Mouse (Mus musculus) lung, postnatal 36 days (tissue): ENCODE data around the gene Galnt6.

Experiments
- DNase-seq: peaks from one replicate; pipeline ENCODE4 v3.0.0; 2022; ENCODE audit warnings: mixed read lengths

Gene Galnt6

DNA sequence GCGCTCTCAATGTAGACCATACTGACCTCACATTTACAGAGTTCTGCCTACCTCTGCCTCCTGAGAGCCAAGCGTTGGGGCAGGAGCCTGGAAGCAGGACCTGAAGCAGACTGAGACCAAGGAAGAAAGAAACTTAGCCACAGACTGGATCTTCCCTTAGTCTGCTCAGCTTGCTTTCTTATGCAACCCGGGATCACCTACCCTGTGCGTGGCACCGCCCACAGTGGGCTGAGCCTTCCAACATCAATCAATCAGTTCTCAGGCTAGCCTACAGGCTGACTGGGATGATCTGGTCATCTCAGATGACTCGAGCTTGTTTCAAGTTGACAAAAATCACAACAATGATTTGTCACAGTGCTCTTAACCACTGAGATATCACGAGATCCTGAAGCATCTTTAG, 24.9 kb upstream of the Galnt6 start:
- DNase-seq, result peak; percentile 64

DNA sequence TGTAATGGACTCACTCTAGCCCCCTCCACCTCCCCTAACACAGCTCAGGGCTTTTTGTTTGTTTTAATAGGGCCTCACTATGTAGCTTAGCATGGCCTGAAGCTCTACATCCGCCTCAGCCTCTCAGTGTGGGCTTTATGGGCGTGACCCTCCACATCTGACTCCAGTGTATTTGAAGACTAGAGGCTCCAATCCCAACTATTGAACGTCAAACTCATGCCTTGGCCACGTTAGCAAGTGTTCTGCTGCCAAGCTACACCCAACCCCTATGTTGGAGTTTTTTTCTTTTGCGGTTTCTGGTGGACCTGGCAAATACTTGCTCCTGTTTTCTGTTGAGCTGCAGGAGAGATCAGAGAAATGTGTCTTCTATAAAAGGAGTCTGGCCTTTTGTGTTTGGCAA, 23.9 kb upstream of the Galnt6 start:
- DNase-seq, result no peak

DNA sequence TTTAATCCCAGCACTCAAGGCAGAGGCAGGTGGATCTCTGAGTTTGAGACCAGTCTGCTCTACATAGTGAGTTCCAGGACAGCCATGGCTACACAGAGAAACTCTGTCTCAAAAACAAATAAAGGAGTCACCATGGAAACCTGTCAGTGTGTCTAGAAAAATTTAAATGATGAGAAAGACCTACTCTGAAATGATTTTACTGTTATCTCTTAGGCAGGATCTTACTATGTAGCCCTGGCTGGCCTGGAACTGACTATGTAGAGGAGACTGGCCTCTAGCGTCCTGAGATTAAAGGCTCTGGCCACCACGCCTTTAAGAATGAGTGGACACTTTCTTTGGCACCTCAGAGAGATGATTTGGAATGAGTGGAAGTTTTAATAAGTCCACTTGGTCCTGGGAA, 23.3 kb upstream of the Galnt6 start:
- no peak for DNase-seq

DNA sequence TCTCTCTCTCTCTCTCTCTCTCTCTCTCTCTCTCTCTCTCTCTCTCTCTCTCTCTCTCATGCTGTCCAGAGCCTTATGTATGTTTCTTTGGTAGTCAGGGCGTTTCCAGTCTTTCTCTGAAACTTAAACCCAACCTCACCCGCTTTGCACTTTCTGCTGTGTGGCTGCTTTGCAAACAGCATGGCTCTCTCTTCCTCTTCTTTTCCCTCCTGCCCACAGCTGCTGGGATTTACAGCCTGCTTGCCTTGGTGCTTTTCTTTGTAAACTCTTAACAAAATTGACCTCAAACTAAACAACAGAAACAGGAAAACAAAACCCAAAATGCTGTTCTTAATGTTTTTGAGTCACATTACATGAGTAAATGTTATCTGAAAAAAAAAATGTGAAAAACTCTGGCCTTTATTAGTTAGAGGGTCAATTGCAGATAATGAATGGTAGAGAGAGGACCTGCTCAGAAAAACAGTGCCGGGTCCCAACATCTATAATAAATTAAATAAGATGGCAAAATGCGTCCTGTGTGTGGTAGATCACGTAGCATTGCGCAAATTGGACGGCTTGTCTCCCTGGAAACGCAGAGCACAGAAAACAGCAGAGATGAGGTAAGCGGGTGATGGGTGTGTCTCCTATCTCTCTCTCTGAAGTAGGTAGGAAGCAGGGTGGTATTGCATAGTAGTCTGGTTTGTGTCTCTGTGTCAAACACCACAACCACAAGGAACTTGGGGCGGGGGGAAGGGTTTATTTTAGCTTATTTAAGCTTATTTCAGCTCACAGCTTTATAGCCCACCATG, 20.8 kb upstream of the Galnt6 start:
- DNase-seq, result peak; percentile 78

DNA sequence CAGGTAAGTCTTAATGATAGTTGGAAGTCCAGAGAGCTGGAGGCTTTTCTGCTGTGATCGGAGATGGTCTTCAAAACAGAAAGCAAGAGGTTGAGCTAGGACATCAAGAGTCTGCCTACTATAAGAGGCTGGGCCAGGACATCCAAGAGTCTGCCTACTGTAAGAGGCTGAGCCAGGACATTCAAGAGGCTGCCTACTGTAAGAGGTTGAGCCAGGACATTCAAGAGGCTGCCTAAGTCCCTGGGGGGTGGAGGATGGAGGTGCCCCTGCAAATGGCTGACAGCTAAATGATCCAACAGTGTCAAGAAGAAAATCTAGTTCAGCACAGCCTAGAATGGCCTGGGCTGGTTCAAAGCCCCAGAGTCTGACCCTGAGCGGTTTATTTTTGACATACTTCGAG, 19.4 kb upstream of the Galnt6 start:
- no peak for DNase-seq

DNA sequence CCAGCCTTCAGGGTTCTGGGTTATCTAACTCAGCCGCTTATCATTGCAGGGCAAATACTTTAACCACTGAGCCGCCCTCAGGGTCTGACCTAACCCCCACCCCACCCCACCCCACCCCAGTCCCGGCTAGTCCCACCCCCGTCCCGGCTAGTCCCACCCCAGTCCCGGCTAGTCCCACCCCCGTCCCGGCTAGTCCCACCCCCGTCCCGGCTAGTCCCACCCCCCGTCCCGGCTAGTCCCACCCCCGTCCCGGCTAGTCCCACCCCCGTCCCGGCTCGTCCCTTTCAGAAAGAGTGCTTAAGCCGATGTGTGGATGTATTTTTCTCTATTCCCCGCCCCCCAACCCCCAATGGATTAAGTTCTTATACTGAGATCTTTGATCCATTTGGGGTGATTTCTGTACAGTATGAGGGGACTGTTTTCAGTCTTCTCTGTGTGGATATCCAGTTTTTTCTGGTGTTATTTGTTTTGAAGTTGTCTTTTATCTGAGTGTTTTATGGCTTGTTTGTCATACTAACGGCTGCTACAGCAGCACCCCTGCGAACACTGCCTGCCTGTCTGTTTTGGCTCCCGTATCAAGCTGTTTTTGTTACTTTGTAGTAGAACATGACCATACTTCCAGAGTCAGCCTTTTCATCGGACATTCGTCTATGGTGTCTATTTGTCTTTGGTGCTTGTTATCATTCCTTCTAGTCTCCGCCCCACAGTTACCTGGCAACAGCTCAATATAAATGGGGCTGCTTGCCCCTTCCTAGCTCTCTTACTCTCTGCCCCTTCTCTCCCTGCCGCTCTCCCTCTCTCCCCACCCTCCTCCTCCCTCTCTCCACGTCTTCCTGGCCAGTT, 18.2 kb upstream of the Galnt6 start:
- DNase-seq, result no peak

DNA sequence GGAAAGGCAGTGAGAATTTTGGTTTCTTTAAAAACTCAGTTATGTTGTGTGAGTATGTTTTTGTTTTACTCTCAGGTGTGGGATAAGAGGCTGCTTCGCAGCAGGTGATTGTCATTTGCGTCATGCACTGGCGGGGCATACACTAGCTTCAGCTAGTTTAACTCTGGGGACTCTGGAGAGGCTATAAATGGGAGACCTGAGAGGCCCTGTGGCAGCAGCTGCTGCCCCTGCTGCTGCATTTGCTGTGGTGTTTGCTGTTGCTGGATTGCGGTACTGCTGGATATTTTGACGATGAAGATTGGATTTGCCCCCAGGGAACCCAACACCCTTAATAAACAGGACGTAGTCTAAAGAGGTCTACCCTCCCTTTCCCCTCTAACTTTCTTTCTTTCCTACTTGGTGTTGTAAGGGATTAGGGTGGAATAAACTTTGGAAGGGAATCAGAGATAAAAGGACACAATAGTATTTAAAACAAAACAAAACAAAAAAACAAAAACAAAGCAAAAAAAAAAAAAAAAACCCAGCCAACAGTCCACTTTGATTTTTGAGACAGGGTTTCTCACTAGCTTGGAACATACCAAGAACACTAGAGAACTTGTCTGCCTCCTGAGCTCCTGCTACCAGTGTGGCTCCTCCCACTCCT, 17.4 kb upstream of the Galnt6 start:
- peak; percentile 66 for DNase-seq

DNA sequence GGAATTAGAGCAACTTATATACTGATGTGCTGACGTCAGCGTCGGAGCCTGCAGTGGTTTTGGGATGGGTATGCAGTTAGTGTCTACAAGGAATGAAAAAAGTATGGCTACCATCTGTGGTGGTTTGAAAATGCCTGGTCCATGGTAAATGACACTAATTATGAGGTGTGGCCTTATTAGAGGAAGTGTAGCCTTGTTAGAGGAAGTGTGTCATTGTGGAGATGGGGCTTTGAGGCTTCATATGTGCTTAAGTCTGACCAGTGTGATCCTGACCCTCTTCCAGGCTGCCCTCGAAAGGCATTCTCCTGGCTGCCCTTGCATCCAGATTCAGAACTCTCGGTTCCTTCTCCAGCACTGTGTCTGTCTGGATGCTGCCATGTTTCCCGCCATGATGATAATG, 14.1 kb upstream of the Galnt6 start:
- no peak for DNase-seq

DNA sequence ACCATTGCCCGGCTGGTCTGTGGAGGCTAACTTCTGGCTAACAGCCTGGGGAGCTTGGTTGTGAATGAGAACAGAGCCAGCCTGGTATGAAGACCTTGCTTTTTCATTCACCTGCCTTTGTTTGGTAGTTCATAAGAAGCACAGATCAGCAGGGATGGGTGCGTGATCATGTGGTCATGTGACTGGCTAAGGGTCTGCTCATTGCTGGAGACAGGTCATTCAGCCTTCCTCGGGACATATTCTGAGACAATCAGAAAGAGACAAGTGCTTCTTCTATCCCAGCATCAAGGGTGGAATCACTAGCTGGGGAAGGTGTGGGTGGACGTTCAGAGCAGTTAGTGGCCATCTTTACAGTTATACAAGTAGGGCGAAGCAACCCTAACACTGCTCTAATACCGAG, 10.3 kb upstream of the Galnt6 start:
- no peak for DNase-seq

DNA sequence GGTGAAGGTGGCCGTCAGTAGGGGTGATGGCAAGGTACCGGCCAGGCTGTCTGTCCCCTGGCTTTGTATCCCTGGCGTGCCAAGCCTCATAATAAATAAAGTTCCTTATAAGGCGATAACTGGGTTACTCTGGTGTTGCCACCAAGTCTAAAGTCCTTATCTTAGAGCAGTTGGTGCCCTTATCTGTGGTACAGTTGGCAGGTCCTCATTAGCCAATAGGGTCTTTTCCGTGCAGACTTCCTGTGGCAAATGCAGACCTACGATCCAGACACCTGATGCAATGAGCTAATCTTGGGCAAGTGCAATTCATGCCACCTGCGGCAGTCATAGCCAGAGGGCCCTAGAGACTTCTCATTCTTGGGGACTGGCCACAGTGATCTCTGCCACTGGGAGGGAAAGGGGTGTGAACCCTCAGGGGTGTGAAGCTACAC, 9.2 kb upstream of the Galnt6 start:
- DNase-seq, result no peak

DNA sequence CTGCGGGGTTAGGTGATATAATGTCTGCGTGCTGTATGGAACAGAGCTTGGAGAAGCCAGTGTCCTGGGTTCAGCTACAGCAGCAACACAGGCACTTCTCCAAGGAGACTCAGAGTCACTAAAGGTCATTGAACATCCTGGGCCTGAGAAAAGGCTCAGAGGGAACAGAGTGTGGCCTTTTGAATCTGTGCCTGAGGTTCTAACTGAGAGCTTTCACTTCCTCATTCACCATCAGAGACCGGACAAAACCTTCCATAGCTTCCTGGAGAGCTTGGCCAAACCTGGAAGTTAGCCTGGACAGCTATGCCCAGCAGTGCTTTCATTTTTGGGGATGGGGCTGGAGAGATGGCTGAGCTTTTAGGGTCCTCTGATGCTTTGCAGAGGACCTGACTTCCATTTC, 8.5 kb upstream of the Galnt6 start:
- DNase-seq, result no peak

DNA sequence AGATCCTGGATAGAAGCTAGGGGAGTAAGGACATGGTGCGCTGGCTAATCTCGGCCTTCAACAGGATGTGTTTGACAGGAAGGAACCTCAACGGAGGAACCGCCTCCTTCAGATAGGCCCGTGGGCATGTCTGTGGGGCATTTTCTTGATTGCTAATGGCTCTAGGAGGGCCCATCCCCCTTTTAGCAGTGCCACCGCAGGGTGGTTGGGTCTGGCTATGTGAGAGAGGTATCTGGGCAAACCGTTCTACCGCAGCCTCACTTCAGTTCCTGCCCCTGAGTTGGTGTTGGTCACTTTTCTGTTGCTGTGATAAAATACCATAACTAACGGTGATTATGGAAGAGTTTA, 6.8 kb upstream of the Galnt6 start:
- no peak for DNase-seq

DNA sequence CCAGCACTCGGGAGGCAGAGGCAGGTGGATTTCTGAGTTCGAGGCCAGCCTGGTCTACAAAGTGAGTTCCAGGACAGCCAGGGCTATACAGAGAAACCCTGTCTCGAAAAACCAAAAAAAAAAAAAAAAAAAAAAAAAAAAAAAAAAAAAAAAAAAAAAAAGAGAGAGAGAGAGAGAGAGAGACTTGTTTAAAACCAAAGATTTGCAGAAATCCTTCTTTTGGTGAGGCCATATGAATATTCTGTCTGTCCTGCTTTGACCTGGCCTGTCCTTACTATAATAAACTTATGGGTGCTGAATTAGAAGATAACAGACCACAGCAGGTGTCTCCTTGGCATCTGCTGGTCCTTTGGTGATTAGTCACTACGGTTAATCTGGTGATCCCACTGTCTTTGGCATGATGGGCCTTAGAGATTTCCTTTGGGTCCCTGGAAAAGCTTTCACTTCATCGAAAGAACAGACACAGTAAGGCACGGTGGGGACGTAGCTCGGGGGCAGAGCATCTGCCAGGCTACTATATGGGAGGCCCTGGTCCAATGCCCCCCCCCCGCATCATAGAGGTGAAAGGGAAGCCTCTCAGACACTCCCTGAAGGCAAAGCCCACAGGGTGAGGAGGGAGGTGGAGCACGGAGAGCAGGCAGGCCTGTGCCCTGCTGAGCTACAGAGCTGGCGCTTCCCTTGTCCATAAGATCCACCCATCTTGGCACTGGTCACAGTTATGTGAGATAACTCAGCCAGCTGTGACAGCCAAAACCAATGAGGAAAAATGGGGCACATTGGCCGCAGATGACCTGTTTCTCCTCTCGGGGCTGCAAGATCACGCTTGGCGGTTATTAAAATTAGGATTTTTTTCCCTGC, 6.1 kb upstream of the Galnt6 start:
- no peak for DNase-seq

DNA sequence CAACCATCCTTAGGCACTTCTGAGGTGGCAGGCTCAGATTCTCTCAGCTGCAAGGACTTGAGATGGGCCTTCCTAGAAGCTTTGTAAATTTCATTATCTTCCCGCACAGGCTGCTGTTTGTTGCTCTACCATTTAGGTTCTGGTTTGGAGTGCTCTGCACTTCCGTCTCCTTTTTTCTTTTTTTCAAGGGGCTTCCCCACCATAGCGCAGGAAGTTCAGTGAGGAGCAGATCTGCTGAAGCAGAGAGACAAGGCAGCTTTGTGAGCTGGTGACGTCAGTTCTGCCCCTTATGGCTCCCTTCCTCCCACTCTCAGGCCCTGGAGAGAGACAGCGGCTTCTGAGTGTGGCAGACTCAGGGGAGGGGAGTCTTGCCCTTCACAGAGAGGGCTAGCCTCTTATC, 3.4 kb upstream of the Galnt6 start:
- DNase-seq, result peak; percentile 43

DNA sequence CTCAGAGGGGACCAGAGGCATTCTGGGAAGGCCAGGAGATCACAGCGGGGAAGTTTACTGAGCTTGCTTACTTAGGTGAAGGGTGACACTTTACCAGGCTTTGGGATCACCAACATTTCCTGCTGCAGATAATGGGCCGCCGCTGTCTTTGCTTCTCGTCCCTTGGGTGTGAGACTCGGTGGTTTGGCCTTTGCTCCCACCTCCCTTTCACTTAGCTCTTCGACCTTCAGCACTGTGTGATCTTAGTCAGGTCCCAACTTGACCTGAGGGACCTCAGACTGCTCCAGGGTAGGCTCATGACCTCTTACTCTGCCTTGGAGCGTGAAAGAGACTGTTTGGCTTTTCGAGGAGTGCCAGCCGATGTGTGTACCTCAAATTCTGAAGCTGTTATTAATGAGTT, 1.9 kb upstream of the Galnt6 start:
- no peak for DNase-seq

DNA sequence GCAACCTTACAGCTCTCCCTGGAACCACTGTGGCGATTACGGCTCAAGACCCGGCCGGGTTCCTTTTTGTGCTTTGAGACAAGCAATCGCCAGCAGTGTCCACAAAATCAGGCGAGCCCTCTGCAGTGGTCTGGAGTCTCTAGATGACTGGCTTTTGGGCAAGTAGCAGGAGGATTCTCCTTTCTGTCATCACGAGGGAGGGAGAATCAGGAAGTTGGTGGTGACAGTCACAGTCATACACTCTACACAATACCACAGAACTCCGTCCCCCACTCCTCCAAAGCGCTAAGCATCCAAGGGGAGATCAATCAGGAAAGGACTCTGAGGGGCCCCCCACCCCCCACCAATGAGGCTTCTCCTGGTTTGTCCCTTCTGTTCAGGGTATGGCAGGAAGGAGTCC, 590 bp downstream of the Galnt6 start:
- DNase-seq, result no peak

DNA sequence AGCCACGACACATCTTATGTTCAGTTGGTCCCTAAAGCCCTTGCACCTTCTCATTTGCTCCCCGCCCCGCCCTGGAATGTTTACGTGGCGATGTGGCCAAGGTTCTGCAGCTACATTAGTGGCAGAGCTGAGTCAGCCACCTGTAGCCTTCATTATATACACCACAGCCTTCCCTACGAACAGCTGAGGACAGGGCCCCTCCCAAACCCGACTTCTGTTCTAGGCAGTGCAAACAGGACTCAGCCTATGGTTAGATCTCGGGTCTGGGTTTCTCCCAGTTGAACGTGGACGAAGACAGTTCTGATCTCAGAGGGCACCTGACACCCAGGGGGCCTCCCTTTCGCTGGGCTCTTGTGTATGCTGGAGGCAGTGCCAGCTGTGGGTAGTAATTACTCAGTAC, 1.3 kb downstream of the Galnt6 start:
- no peak for DNase-seq

DNA sequence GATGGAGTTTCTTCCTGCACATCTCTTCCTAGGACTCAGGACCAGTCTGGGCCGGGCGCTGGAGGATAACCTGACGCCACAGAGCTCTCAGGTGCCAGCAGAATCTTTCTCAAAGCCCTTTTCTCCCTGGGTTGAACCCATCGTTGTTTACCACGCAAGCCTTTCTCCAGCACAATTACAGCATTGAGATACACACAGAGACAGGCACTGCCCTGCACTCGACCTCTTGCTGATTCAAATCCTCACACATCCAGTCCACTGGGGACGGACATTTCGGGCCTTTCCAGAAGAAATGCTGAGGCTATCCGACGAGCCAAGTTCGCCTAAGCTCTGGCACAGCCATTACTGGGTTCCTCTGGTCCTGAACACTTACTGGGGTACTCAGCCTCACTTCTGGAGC, 2.5 kb downstream of the Galnt6 start:
- no peak for DNase-seq

DNA sequence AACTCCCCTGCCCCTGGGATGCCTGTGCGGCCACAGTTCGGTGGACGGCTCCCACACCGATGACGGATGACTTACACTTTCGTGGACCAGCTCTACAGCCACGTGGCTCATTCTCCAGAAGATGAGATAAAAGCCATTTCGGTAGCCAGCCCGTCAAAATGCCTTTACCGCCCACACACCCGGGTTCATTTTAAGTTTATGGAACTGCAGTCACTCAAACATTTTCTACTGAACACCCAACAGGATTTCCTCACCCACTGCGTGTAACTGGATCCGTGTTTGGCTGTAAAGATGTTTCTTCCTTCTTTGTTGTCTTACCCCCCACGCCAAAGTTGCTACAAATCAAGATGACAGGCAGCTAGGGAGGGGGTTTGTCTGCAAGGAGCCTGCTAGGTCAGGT, 5.7 kb downstream of the Galnt6 start:
- DNase-seq, result no peak

DNA sequence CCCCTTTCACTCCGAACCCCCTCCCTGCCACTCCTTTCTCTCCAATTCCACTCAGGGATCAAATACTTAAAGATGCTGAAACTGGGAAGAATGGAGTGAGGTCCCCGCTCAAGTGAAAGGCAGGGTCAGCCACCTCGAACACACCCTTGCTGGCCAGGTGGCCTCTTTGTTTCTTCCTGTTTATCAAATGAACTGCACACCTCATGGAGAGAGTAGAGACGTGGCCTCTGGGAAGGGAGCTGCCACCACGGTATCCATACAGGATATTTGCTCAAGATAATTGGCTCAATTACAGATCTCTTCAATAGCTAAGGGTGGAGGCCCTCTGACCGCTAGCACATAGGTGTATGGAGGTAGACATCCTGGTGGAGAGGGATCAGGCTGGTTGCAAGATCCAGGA, 6.6 kb downstream of the Galnt6 start:
- no peak for DNase-seq

DNA sequence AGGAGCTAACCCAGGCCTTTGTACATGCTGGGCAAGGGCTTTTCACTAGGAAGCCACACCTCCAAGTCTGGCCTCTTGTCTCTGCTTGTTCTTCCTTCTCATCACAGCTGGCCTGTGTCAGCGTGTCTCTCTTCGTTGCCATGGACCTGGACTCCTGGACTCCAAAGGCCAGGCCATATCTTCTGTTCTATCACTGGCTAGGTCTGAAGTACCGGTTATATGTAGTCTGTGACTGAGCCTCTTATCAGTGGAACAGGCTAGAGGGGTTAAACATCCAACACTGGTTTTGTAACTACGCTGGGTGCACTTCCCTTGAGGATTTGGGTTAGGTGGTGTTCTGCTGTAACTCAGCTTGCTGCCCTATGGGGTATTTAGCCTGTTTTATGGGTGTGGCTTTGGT, 7.2 kb downstream of the Galnt6 start:
- DNase-seq, result no peak

DNA sequence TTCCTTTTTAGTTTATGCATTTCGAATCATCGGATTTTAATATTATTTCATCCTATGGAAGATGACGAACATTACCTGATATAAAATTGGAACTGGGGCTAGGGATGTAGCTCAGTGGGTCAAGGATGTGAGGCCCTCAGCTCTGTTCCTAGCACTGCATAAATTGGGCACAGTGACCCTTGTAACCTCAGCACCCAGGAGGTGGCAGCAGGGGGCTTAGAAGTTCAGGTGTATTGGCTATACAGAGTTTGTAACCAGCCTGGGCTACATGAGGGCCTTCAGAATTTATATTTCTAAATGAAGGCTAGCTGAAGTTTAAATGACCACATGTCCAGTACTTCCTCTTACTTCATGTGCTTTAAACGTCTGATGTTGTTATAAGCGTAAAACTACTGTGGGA, 7.7 kb downstream of the Galnt6 start:
- no peak for DNase-seq

DNA sequence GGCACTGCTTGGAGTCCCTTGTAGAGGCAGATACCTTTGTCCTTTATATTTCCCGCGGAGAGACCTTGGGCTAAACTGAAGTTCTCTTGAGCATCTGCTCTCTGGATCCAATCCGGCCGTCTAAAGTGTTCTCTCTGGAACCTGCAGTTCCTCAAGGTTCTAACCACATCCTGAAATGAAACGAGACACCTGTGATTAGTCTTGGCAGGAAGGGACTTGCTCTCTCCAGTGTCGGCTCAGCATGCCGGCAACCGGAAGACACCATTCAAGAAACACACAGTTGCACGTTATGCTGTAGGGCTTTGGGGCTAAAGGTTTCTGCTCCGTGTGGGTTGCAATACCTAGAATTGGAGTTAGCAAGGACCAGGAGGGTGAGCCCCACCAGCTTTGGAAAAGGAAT, 9.1 kb downstream of the Galnt6 start:
- DNase-seq, result no peak
